Mouse (Mus musculus): ENCODE results near the gene Spag6. TPM values are rescaled to one million over a fixed set of nuclear protein-coding genes. Genes with fewer than 3 reads are reported as not detected.

Gene Spag6
- total and polyA plus RNA-seq, 2 experiments from 2014 or later = 0.10 TPM; not detected in 1

- peak overlapping the region; percentile 80 for H3K4me2 ChIP-seq (ENCODE audit: low read depth, low read length)
- TF ChIP-seq EP300 (IDR thresholded peaks at IDR 0.05; ENCODE audit: low read depth) (no peak), CTCF (IDR thresholded peaks at IDR 0.05; ENCODE audit: low read depth) (no peak)
- DNase-seq (ENCODE audit: low spot score) (peak; percentile 89), ATAC-seq (ENCODE audit: insufficient read depth, low read depth) (peak; percentile 80)
- H3K36me3 ChIP-seq (replicated peaks; ENCODE audit: control insufficient read depth, insufficient read depth, low read length) = no peaks in the 10 kb centered on the region
- WGBS = 0% methylated on average over 7 of the region's 64 CpGs
- peaks cover 24% of the 10 kb centered on the region for H3K4me1 ChIP-seq (ENCODE audit: control insufficient read depth, insufficient read depth)
- H3K9me3 ChIP-seq (replicated peaks; ENCODE audit: control insufficient read depth, low read length) = no peaks in the 10 kb centered on the region
- peak overlapping the region; percentile 98 for H3K9ac ChIP-seq (replicated peaks; ENCODE audit: low read depth, low read length)
- peak overlapping the region; percentile 99 for H3K27ac ChIP-seq (ENCODE audit: low read depth)
- H3K4me3 ChIP-seq (ENCODE audit: low read depth, low read length) = peak overlapping the region; percentile 98
- peaks cover 12% of the 10 kb centered on the region; the same call in 1 of the 2 replicates for H3K27me3 ChIP-seq (ENCODE audit: control insufficient read depth, insufficient read depth, low read length)
Observed at GRCm38 (mm10) chr2:18676457-18676935, 17.3 kb upstream of the Spag6 start.

GRCm38 (mm10) chr2:18676936-18677491 lies 16.8 kb upstream of the Spag6 start, which contains the start of gene Bmi1:
Gene Bmi1 (plus strand): TSS chr2:18677018.
- Histone ChIP-seq H3K27me3 (ENCODE audit: control insufficient read depth, insufficient read depth, low read length) (peaks cover 12% of the 10 kb centered on the region; the same call in 1 of the 2 replicates), H3K36me3 (replicated peaks; ENCODE audit: control insufficient read depth, insufficient read depth, low read length) (0 out of 2 replicates have a peak, but pooled peaks cover under 1% of the 10 kb centered on the region), H3K4me1 (ENCODE audit: control insufficient read depth, insufficient read depth) (peaks cover 24% of the 10 kb centered on the region), H3K9ac (replicated peaks; ENCODE audit: low read depth, low read length) (peak within 1 kb of the TSS; percentile 98), H3K27ac (ENCODE audit: low read depth) (peak within 1 kb of the TSS; percentile 99), H3K4me2 (ENCODE audit: low read depth, low read length) (peak within 1 kb of the TSS; percentile 80), H3K9me3 (replicated peaks; ENCODE audit: control insufficient read depth, low read length) (no peaks in the 10 kb centered on the region), H3K4me3 (ENCODE audit: low read depth, low read length) (peak within 1 kb of the TSS; percentile 98)
- under 1% methylated on average over 48 of the region's 77 CpGs for WGBS
- ATAC-seq (ENCODE audit: insufficient read depth, low read depth) (peak; percentile 42), DNase-seq (ENCODE audit: low spot score) (peak; percentile 22)
- TF ChIP-seq CTCF (IDR thresholded peaks at IDR 0.05; ENCODE audit: low read depth) (no peak), EP300 (IDR thresholded peaks at IDR 0.05; ENCODE audit: low read depth) (no peak)

- H3K9me3 ChIP-seq (replicated peaks; ENCODE audit: control insufficient read depth, low read length) = no peaks in the 10 kb centered on the region
- H3K4me2 ChIP-seq (ENCODE audit: low read depth, low read length) = peak overlapping the region; percentile 80
- DNase-seq (ENCODE audit: low spot score) (peak; percentile 24), ATAC-seq (ENCODE audit: insufficient read depth, low read depth) (no peak; the same call in 1 of the 2 replicates)
- H3K27me3 ChIP-seq (ENCODE audit: control insufficient read depth, insufficient read depth, low read length) = peaks cover 12% of the 10 kb centered on the region; the same call in 1 of the 2 replicates
- peak overlapping the region; percentile 98 for H3K4me3 ChIP-seq (ENCODE audit: low read depth, low read length)
- H3K36me3 ChIP-seq (replicated peaks; ENCODE audit: control insufficient read depth, insufficient read depth, low read length) = peaks cover 4% of the 10 kb centered on the region; the same call in 1 of the 2 replicates
- TF ChIP-seq CTCF (IDR thresholded peaks at IDR 0.05; ENCODE audit: low read depth) (no peak), EP300 (IDR thresholded peaks at IDR 0.05; ENCODE audit: low read depth) (no peak)
- H3K9ac ChIP-seq (replicated peaks; ENCODE audit: low read depth, low read length) = peak overlapping the region; percentile 98
- 1% methylated on average over 55 of the region's 55 CpGs for WGBS
- H3K27ac ChIP-seq (ENCODE audit: low read depth) = peak overlapping the region; percentile 99
- peaks cover 24% of the 10 kb centered on the region for H3K4me1 ChIP-seq (ENCODE audit: control insufficient read depth, insufficient read depth)
Observed at GRCm38 (mm10) chr2:18677631-18678471, 16.0 kb upstream of the Spag6 start.

GRCm38 (mm10) chr2:18679701-18680100 lies 14.1 kb upstream of the Spag6 start:
- Histone ChIP-seq H3K4me3 (ENCODE audit: low read depth, low read length) (no peak overlapping the region), H3K9ac (replicated peaks; ENCODE audit: low read depth, low read length) (no peak overlapping the region), H3K27ac (ENCODE audit: low read depth) (no peak overlapping the region), H3K36me3 (replicated peaks; ENCODE audit: control insufficient read depth, insufficient read depth, low read length) (peaks cover 10% of the 10 kb centered on the region), H3K9me3 (replicated peaks; ENCODE audit: control insufficient read depth, low read length) (no peaks in the 10 kb centered on the region), H3K4me1 (ENCODE audit: control insufficient read depth, insufficient read depth) (peaks cover 24% of the 10 kb centered on the region), H3K4me2 (ENCODE audit: low read depth, low read length) (no peak overlapping the region), H3K27me3 (ENCODE audit: control insufficient read depth, insufficient read depth, low read length) (peaks cover 12% of the 10 kb centered on the region; the same call in 1 of the 2 replicates)
- DNase-seq (ENCODE audit: low spot score) = no peak
- TF ChIP-seq EP300 (IDR thresholded peaks at IDR 0.05; ENCODE audit: low read depth) (no peak), CTCF (IDR thresholded peaks at IDR 0.05; ENCODE audit: low read depth) (no peak)
- 92% methylated on average over 2 of the region's 2 CpGs for WGBS
- ATAC-seq (ENCODE audit: insufficient read depth, low read depth) = no peak

- DNase-seq (ENCODE audit: low spot score) = no peak
- no peak overlapping the region for H3K9ac ChIP-seq (replicated peaks; ENCODE audit: low read depth, low read length)
- peaks cover 12% of the 10 kb centered on the region; the same call in 1 of the 2 replicates for H3K27me3 ChIP-seq (ENCODE audit: control insufficient read depth, insufficient read depth, low read length)
- peaks cover 10% of the 10 kb centered on the region for H3K36me3 ChIP-seq (replicated peaks; ENCODE audit: control insufficient read depth, insufficient read depth, low read length)
- no peak for TF ChIP-seq EP300 (IDR thresholded peaks at IDR 0.05; ENCODE audit: low read depth)
- no peak for TF ChIP-seq CTCF (IDR thresholded peaks at IDR 0.05; ENCODE audit: low read depth)
- H3K4me1 ChIP-seq (ENCODE audit: control insufficient read depth, insufficient read depth) = peaks cover 24% of the 10 kb centered on the region
- H3K9me3 ChIP-seq (replicated peaks; ENCODE audit: control insufficient read depth, low read length) = no peaks in the 10 kb centered on the region
- H3K4me2 ChIP-seq (ENCODE audit: low read depth, low read length) = peak overlapping the region; percentile 84
- no peak for ATAC-seq (ENCODE audit: insufficient read depth, low read depth)
- H3K27ac ChIP-seq (ENCODE audit: low read depth) = no peak overlapping the region
- WGBS = 2% methylated on average over 4 of the region's 4 CpGs
- H3K4me3 ChIP-seq (ENCODE audit: low read depth, low read length) = peak overlapping the region; percentile 49
Observed at GRCm38 (mm10) chr2:18680501-18680900, 13.3 kb upstream of the Spag6 start.
